Comparison of ENCODE assay signal across 20 mouse cellular contexts in the genomic region with DNA sequence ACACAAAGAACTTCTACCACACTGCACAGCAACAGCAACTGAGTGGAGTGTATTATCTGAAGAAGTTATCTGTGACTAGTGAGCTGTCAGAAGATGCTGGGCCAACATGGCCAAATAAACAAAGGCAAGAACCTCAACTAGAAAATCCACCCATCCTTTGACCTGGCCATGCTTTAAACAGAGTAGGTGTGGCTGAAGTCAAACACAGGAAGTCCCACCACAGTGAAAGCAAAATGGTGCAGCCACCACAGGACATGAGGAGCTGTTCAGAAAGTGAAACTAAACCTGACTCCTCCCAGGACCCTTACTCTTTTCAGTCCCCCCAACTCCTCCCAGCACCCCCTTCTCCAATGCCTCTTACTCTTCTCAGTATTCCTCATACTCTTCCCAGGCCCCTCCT. TPM values are rescaled to one million over a fixed set of nuclear protein-coding genes. Genes with fewer than 3 reads are reported as not detected.
"Had no signal": no experiment of that assay in that cellular context is flagged by ENCODE, and none has a peak within 500 bp of the region (broad histone marks: within the 10 kb centered on the region; RNA-seq: fewer than 3 reads in every experiment).

No protein-coding gene starts in this region.

- ATAC-seq: intestine, embryonic 15.5 days; liver, embryonic 12.5 days; midbrain, embryonic 16.5 days had no signal

- H3K27ac ChIP-seq: intestine, embryonic 15.5 days; kidney, embryonic 15.5 days; left cerebral cortex, adult 2 months; limb, embryonic 15.5 days; liver, embryonic 12.5 days; midbrain, embryonic 10.5 days; stomach, postnatal 0 days had no signal

- H3K4me1 ChIP-seq: intestine, embryonic 15.5 days; limb, embryonic 15.5 days; midbrain, embryonic 10.5 days had no signal

- H3K27me3 ChIP-seq: intestine, embryonic 15.5 days; kidney, embryonic 15.5 days; limb, embryonic 15.5 days; liver, embryonic 12.5 days had no signal

- DNase-seq: kidney, adult 2 months; kidney, postnatal 14 days; lung, embryonic 14.5 days; lung, postnatal 10 days; lung, postnatal 4 days; right cerebral cortex, postnatal 14 days; thymus, postnatal 36 days had no signal

- H3K4me3 ChIP-seq: intestine, embryonic 15.5 days; kidney, embryonic 15.5 days; left cerebral cortex, adult 2 months; limb, embryonic 15.5 days; liver, embryonic 12.5 days; midbrain, embryonic 10.5 days had no signal

RNA-seq across cellular contexts. Expression of a gene that starts 38.2 kb away (rescaled TPM):
- total RNA-seq: left cerebral cortex, adult 2 months; left cerebral cortex, postnatal 25 days had no signal

RNA-seq across cellular contexts. Expression of a gene that starts 39.2 kb away (rescaled TPM):
- total RNA-seq: layer of hippocampus, postnatal 25 days; left cerebral cortex, adult 2 months; left cerebral cortex, postnatal 25 days had no signal
- polyA plus RNA-seq: intestine, embryonic 15.5 days; kidney, embryonic 15.5 days; limb, embryonic 11.5 days; limb, embryonic 15.5 days; liver, embryonic 12.5 days; liver, embryonic 16.5 days; lung, embryonic 14.5 days; midbrain, embryonic 10.5 days; midbrain, embryonic 16.5 days; neural tube, embryonic 14.5 days had no signal
